Mouse (Mus musculus) intestine, embryonic 16.5 days (tissue): ENCODE results near the gene Tnfrsf13c. TPM values are rescaled to one million over a fixed set of nuclear protein-coding genes. Genes with fewer than 3 reads are reported as not detected.

Source experiments
- ATAC-seq: fragments of 200-750 bp; cut with Nextera tagmentation; 2 replicates; pipeline ENCODE4 v1.8.0; 2017; ENCODE audit warnings: moderate TSS enrichment, moderate library complexity
- H3K27ac ChIP-seq: fragments of 300-500 bp; sonication (generic); 2 replicates; pipeline ENCODE4 v1.5.1; 2014; ENCODE audit warnings: mild to moderate bottlenecking, low read length
- H3K27me3 ChIP-seq: fragments of 300-500 bp; sonication (generic); replicated peaks from 2 replicates; pipeline ENCODE4 v1.6.1; 2014; ENCODE audit warnings: low read length, control low read depth, mixed read lengths; ENCODE audit not compliant: control insufficient read depth, insufficient read depth
- H3K36me3 ChIP-seq: fragments of 300-500 bp; sonication (generic); 2 replicates; pipeline ENCODE4 v1.6.1; 2014; ENCODE audit warnings: low read length, control low read depth; ENCODE audit not compliant: control insufficient read depth, insufficient read depth
- H3K4me1 ChIP-seq: fragments of 300-500 bp; sonication (generic); 2 replicates; pipeline ENCODE4 v1.6.1; 2014; ENCODE audit warnings: low read length, control low read depth, mixed read lengths; ENCODE audit not compliant: control insufficient read depth, insufficient read depth
- H3K4me2 ChIP-seq: fragments of 300-500 bp; sonication (generic); 2 replicates; pipeline ENCODE4 v1.6.1; 2014; ENCODE audit warnings: low read depth, low read length, control low read depth
- H3K4me3 ChIP-seq: fragments of 300-500 bp; sonication (generic); 2 replicates; pipeline ENCODE4 v1.5.1; 2014; ENCODE audit warnings: mild to moderate bottlenecking, low read length
- H3K9ac ChIP-seq: fragments of 300-500 bp; sonication (generic); 2 replicates; pipeline ENCODE4 v1.6.1; 2014; ENCODE audit warnings: low read depth, low read length
- H3K9me3 ChIP-seq: fragments of 300-500 bp; sonication (generic); 2 replicates; pipeline ENCODE4 v1.6.1; 2016; ENCODE audit warnings: low read length, control low read depth; ENCODE audit not compliant: control insufficient read depth
- WGBS: fragments of 180-500 bp; shearing (Covaris S2); extraction: QIAGEN DNeasy Blood & Tissue Kit; methylation state at CpG from one replicate; pipeline ENCODE4 v1.1.7; 2014; 5-methylcytosine and 5-hydroxymethylcytosine counted together
- polyA plus RNA-seq: library from polyadenylated mRNA; unstranded; fragments of >200 nt; fragmentation: Nextera tagmentation; extraction: Ambion mirVana; gene quantifications from 2 replicates; pipeline ENCODE4 v1.2.1, GENCODE M21; 2015

The Tnfrsf13c gene
- 0.09 and 0.11 TPM in 2 replicates for polyA plus RNA-seq

- Histone ChIP-seq H3K36me3 (no peaks in the 10 kb centered on the region), H3K27ac (no peak within 1 kb of the TSS), H3K4me1 (peaks cover 9% of the 10 kb centered on the region; the same call in 1 of the 2 replicates), H3K4me3 (peak within 1 kb of the TSS; percentile 44), H3K9ac (peak within 1 kb of the TSS; percentile 55; the same call in 1 of the 2 replicates), H3K9me3 (no peaks in the 10 kb centered on the region), H3K27me3 (peaks cover 16% of the 10 kb centered on the region), H3K4me2 (peak within 1 kb of the TSS; percentile 64)
- WGBS, result under 1% methylated on average over 44 of the region's 44 CpGs
- peak; percentile 38; the same call in 1 of the 2 replicates for ATAC-seq
Measured at GRCm38 (mm10) chr15:82223657-82224601, at the start of gene Tnfrsf13c. Tnfrsf13c (minus strand) TSS chr15:82224369.

GRCm38 (mm10) chr15:82272295-82272694, 48.1 kb upstream of the Tnfrsf13c start:
- Histone ChIP-seq H3K36me3 (no peaks in the 10 kb centered on the region), H3K27me3 (peaks cover 32% of the 10 kb centered on the region), H3K4me2 (no peak overlapping the region), H3K9me3 (no peaks in the 10 kb centered on the region), H3K4me3 (no peak overlapping the region), H3K27ac (no peak overlapping the region), H3K9ac (no peak overlapping the region), H3K4me1 (peaks cover 12% of the 10 kb centered on the region)
- 86% methylated on average over 6 of the region's 6 CpGs for WGBS
- ATAC-seq, result no peak

GRCm38 (mm10) chr15:82271201-82271600, 47.0 kb upstream of the Tnfrsf13c start:
- no peaks in the 10 kb centered on the region for H3K9me3 ChIP-seq
- H3K9ac ChIP-seq, result no peak overlapping the region
- 7% methylated on average over 5 of the region's 5 CpGs for WGBS
- H3K4me3 ChIP-seq, result no peak overlapping the region
- peak; percentile 70; the same call in 1 of the 2 replicates for ATAC-seq
- H3K36me3 ChIP-seq, result no peaks in the 10 kb centered on the region
- H3K4me2 ChIP-seq, result no peak overlapping the region
- peaks cover 12% of the 10 kb centered on the region for H3K4me1 ChIP-seq
- H3K27me3 ChIP-seq, result peaks cover 28% of the 10 kb centered on the region
- H3K27ac ChIP-seq, result no peak overlapping the region

GRCm38 (mm10) chr15:82268783-82269182, 44.6 kb upstream of the Tnfrsf13c start:
- 85% methylated on average over 9 of the region's 9 CpGs for WGBS
- H3K9ac ChIP-seq, result no peak overlapping the region
- H3K4me3 ChIP-seq, result no peak overlapping the region
- H3K4me1 ChIP-seq, result no peaks in the 10 kb centered on the region
- no peaks in the 10 kb centered on the region for H3K9me3 ChIP-seq
- no peak overlapping the region for H3K27ac ChIP-seq
- H3K36me3 ChIP-seq, result no peaks in the 10 kb centered on the region
- no peak overlapping the region for H3K4me2 ChIP-seq
- peaks cover 8% of the 10 kb centered on the region; the same call in 1 of the 2 replicates for H3K27me3 ChIP-seq
- ATAC-seq, result no peak

GRCm38 (mm10) chr15:82268185-82268584, 44.0 kb upstream of the Tnfrsf13c start:
- Histone ChIP-seq H3K4me2 (no peak overlapping the region), H3K4me1 (no peaks in the 10 kb centered on the region), H3K4me3 (no peak overlapping the region), H3K9ac (no peak overlapping the region), H3K36me3 (no peaks in the 10 kb centered on the region), H3K27ac (no peak overlapping the region), H3K9me3 (no peaks in the 10 kb centered on the region), H3K27me3 (0 out of 2 replicates have a peak, but pooled peaks cover 5% of the 10 kb centered on the region)
- ATAC-seq, result no peak
- 32% methylated on average over 3 of the region's 3 CpGs for WGBS

- Histone ChIP-seq H3K4me2 (no peak overlapping the region), H3K9me3 (no peaks in the 10 kb centered on the region), H3K27me3 (no peaks in the 10 kb centered on the region), H3K4me3 (no peak overlapping the region), H3K4me1 (no peaks in the 10 kb centered on the region), H3K27ac (no peak overlapping the region), H3K36me3 (no peaks in the 10 kb centered on the region), H3K9ac (no peak overlapping the region)
- 12% methylated on average over 6 of the region's 6 CpGs for WGBS
- no peak for ATAC-seq
Measured at GRCm38 (mm10) chr15:82266356-82266755, 42.2 kb upstream of the Tnfrsf13c start.

- Histone ChIP-seq H3K27ac (no peak overlapping the region), H3K9me3 (no peaks in the 10 kb centered on the region), H3K27me3 (no peaks in the 10 kb centered on the region; the same call in 1 of the 2 replicates), H3K4me3 (no peak overlapping the region), H3K36me3 (no peaks in the 10 kb centered on the region), H3K4me2 (no peak overlapping the region), H3K4me1 (no peaks in the 10 kb centered on the region), H3K9ac (no peak overlapping the region)
- ATAC-seq, result no peak
- WGBS, result 13% methylated on average over 16 of the region's 16 CpGs
Measured at GRCm38 (mm10) chr15:82259510-82259909, 35.3 kb upstream of the Tnfrsf13c start.

- Histone ChIP-seq H3K4me1 (no peaks in the 10 kb centered on the region), H3K9me3 (no peaks in the 10 kb centered on the region), H3K27me3 (no peaks in the 10 kb centered on the region; the same call in 1 of the 2 replicates), H3K36me3 (no peaks in the 10 kb centered on the region), H3K4me2 (no peak overlapping the region), H3K9ac (no peak overlapping the region), H3K27ac (no peak overlapping the region), H3K4me3 (no peak overlapping the region)
- ATAC-seq, result no peak
- 26% methylated on average over 10 of the region's 10 CpGs for WGBS
Measured at GRCm38 (mm10) chr15:82255944-82256383, 31.8 kb upstream of the Tnfrsf13c start.

GRCm38 (mm10) chr15:82255248-82255647, 31.1 kb upstream of the Tnfrsf13c start:
- Histone ChIP-seq H3K27me3 (no peaks in the 10 kb centered on the region; the same call in 1 of the 2 replicates), H3K4me1 (no peaks in the 10 kb centered on the region), H3K27ac (no peak overlapping the region), H3K4me2 (no peak overlapping the region), H3K9me3 (no peaks in the 10 kb centered on the region), H3K9ac (no peak overlapping the region), H3K36me3 (no peaks in the 10 kb centered on the region), H3K4me3 (no peak overlapping the region)
- 53% methylated on average over 4 of the region's 4 CpGs for WGBS
- no peak for ATAC-seq
